Mouse (Mus musculus) ES-CJ7 (cell line): ENCODE results near the gene Spats2l.

ENCODE experiments used
- DNase-seq: peaks from one replicate; pipeline ENCODE4 v3.0.0; 2011; ENCODE audit warnings: low read depth, low spot score

Gene Spats2l

DNA sequence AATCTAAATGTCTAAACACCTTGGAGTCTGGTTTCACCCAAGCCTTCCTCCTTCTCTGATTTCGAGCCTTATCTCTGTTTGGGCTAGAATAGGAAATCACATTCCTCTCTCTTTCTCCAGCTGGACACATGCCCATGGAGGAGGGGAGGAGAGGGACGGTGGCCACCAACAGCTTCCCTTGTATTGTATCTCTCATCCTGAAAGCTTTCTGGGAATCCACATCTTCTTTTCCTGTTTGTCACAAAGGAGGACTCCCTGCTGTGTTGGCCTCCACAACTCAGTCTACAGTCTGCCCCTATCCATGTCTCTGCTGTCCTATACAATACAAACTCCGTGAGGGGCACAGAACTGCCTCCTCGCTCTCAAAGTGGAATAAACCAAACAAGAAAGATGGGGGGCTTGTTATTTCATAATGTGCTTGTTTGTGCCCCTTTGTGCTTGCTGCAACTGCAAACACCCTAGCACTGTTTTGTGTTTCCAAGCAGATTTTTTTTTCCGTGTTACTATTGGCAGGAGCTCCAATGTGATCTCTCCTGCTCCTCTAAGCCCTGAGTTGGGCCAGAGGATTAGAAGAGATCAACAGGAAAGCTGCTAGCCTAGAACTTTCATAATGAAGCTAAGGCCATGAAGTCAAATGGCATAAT lies 116.4 kb downstream of the Spats2l start:
- peak; percentile 36 for DNase-seq

DNA sequence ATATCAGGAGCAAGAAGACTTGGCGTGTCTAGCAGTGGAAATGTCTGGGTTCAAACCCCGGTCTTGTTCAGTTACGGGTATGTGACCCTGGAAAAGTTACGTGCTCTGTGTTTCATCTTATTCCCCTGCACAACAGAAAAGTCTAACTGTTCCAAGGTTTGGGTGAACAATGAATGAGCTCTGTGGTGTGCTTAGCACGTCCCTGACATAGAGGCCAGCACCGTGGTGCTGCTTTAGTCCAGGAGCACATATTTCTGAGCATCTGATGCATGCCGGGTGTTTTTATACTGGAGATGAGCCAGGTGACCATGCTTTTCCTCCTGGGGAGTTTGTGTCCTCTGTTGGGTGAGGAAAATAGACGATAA lies 116.9 kb downstream of the Spats2l start:
- DNase-seq, result no peak

DNA sequence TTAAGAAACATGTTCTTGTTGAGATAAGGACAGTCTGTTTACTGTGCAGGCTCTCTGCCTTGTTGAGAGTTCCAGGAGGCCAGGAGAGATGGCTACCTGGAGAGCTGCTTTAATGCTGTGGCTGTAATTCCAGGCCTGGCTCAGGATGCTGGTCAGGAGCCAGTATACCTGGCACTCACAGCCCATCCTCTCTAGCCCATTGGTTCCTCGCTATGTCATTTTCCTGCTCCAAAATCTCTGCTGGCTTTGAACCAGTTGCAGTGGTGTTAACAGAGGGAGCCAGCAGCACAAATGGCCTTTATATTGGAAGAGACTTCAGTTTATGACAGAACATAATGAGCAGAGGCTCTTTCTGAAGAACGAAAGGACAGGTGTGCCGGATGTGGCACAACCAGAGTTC lies 127.5 kb downstream of the Spats2l start:
- DNase-seq, result no peak

DNA sequence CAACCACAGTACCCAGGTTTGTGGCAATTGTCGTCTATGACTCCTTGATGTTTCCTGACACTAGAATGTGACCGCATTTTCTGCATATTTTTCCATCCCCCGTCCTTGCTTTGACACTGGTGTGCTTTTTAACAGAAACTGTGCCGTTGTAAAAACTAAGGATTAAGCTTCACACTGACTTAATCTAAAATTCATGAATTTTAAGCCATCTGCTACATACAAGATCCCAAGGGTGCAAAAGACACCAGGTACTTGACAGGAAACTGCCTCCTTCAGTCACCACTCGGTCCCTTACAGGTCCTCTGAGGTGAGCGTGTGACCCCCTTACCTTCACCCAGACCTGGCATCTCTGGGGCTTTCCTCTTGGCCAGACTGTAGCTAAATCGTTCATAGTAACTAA lies 129.8 kb downstream of the Spats2l start:
- DNase-seq, result no peak

DNA sequence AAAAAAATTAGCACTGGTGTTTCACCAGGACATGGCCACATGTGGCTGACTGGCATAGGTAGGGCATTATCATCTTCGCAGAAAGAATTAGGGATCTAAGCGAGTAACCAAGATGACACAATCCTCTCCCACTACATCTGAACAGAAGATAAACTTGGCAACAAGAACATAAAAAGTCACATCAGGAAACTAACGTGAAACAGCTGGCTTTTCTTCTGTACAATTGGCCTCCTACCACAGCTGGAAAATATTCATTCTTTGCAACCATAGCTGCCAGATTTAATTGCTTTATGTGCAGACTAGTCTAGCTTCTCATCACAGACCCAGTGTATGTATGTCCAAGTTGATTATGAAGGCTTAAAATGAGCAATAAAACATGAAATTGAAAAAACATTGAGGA lies 131.9 kb downstream of the Spats2l start:
- no peak for DNase-seq

DNA sequence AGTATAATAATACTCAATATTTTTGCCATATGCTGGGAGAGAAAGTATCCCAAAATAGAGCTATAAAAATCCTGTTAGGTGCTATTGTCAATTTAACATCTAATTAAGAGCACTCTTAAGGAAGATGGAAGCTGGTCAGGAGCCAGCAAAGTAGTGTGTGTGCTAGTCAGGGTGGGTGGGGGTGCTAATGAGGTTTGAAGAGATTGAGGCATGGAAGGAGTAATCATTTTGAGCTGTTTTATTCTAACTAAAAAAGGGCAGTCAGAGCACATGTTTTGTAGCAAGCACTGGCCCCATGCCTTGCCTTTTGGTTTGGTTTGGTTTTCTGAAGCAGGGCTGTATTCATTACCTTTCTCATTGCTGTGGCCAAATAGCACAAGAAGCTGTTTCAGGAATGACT lies 132.3 kb downstream of the Spats2l start:
- no peak for DNase-seq

DNA sequence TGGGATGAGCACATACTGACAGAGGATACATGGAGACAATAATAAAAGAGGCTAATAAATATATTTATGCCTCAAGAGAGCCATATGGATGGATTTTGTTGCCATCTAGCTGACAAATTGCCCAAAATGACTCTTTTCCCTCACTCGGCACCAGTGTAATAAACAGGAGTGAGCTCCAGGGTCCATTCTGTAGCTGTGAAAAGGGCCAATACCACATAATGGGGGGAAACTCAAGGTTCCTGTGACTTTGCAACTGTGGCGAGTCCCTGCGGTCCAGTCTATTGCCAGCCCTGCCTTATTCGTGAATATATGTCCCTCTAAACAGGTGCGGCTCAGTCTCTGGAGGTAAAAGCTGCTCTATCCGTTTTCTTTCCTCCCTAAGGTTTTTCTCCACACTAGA lies 137.6 kb downstream of the Spats2l start:
- no peak for DNase-seq

DNA sequence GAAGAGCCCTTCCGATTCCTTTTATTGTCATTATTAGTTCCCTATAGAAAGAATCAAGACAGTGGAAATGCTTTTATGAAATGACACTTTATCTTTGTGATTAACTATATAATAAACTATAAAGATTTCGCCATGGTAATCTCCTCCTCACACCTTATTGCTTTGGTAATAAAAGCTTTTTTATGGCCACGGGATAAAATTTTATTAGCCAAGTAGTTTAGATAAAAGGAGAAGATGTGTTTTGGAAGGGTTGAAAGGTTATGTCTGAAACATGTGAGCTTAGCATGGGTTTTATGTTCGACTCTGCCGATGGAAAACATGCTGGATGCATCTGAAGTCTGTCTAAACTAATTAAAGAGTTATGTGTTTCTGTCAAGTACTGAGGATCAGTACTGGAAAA lies 143.4 kb downstream of the Spats2l start:
- no peak for DNase-seq

DNA sequence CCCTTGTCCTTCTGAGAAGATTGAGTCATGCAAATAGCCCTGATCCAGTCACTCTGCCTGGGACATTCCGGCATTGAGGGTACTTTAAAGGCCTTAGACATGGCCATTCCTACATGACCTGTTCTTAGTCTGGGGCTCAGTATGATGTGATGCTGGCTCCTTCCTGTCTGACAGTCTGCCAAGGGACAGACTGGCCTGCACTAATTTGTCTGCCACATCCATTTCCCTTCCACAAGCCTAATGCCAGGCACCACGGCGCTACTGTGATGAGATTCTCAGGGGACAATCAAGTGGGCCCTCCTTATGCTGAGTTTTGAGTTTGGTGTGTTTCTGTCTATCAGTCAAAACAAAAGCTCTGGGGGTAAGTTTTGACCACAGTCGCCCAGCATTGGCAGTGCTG lies 144.6 kb downstream of the Spats2l start:
- DNase-seq, result no peak

DNA sequence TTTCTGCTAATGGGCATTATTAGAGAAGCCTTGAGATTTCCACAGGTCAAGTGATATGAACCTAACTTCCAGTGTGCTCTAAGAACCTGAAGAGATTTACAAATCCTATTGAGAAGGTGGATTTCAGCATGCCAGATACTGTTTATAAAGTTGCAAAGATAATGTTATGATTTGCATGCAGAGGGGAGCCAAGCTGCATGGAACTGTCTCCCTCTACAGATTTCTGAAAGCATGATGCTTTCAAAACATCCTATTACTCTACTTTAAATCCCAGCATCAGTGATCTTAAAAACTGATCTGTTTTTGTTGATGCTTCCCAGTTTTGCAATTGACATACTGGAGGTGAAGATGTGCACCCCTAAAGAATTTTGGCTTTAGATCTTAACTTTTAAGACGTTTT lies 160.3 kb downstream of the Spats2l start:
- DNase-seq, result no peak

DNA sequence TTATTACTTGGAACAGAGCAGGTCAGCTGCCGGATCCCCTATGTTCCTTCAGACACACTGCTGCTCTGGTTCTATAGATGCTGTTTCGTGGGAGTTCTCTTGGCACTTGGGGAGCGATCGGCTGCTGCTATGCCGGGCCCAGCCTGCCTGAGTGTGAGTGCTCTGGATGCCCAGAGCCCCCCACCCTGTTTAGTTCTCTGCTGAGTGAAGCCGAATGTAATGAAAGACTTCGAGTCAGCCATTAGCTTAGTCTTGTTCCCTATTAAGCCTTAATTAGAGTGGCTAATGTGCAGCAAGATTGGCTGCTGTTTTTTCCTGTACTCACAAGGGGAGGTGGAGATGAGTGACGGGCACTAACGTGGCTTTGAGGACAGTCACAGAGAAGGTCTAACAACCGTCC lies 166.7 kb downstream of the Spats2l start:
- no peak for DNase-seq

DNA sequence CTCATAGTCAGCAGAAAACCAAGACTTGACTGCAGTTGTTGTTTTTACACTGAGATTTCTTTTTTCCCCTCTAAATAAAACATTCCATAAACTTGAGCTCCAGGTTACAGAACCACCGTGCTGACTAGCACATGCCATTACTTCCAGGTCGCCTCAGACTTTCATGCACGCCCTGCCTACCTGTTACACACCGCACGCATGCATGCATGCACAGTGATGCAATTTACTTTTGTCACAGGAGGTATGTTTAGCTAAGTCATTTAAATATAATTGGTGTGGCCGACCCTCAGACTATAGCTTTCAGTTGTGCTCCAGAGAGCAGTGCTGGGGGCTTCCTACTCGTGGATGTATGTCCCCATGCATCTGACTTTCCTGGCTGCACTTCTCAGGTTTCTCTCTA lies 167.1 kb downstream of the Spats2l start:
- no peak for DNase-seq

DNA sequence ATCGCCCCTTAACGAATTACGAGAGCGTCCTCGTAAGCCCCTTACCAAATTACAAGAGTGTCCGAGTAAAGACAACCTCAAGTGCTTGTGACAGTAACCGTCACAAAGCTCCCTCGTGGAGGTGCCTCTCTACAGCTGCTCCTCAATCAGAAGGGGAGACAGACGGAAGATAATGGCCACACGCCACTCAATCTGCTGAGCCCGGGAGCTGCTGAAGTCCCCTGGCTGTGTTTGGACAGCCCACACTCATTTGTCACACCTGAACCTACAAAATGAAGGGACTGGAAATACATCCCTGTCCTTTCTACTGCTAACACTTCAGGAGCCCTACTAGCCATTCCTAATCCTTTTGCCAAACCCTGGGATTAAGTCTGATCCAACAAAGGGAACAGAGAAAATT lies 167.8 kb downstream of the Spats2l start:
- no peak for DNase-seq

DNA sequence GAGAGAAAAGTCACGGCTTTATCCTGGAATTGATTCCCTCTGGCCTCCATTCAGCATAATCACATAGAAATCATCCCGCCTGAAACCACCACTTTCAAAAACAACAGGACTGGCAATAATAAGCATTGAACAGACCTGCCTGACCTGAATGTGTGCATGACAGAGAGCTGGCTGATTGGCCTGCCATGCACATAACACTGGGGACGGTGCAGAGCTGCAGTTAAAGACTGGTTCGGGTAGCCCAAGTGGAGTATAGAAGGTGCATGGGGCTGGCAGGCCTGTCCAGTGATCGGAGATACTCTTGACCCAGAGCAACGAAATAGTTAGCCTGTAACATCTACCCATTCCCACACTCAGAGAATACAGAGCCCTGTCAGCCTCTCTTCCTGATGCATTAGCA lies 168.3 kb downstream of the Spats2l start:
- DNase-seq, result no peak

DNA sequence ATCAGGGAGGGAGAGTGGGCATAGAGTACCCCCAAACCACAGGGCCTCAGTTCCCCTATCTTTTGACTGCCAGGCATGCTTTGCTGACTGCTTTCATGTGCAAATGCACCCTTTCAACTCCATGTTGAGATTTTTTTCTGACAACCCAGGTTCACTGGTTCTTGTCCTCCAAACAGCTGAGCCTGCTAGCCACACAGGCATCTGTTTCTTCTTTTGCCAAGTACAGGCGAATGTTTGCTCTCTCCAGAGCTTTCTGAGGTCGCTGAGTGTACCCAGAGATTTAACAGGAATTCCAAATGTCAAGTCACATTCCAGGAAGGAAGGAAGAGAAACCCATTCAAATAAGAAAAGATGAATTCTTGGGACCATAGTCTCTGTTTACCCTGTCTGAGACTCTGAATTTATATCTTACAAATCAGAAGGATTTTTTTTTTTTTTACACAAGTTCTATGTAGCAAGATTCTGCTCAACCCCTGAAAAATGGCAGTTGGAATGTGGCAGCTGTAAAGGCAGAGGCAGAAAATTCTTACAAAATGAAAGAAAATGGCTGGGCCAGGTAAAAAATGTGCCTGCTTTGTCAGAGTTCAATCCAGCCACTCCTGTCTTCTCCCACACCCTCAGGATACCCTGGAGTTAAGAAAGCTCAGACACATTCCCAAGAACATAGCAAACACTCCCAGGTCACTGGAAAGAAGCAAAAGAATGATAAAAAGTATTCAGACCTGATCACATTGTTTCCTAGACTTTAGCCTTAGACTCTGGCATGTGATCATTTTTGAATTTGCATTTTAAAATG lies 173.8 kb downstream of the Spats2l start:
- DNase-seq, result no peak

DNA sequence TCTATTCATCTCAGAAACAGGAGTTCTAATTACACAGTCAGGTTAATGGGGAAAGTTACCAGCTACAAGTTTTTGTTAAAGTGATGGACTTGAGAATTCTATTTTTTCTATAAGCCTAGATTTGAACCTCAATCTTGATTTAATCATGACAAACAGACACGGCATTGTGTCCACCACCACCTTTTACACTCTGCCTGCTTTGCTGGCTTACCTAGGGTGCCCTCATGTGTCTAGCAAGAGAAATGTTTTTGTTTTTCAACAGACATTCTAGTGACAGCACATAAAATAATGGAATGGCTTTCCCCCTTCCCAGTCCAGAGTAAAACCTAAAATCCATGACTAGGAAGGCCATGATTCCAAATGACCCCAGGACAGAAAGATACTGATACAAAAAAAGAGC lies 175.2 kb downstream of the Spats2l start:
- peak; percentile 38 for DNase-seq

DNA sequence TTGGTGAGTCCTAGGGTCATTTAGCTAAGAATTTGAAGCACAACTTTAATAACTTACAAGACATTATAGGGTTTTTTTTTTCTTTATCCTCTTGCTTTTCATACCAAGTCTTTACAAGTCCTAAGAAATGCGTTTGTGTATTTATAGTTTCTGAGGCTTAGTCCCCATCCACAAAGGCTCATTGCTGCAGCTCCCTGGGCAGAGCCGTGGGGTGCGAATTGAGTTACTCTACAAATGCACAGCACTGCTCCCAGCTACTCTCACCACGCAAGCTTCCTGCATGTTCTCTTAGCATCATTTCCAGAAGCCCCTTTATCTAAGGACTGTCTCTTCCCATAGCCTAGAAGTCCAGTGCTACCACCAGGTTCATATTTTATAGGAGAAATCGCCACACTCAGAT lies 175.8 kb downstream of the Spats2l start:
- DNase-seq, result no peak

DNA sequence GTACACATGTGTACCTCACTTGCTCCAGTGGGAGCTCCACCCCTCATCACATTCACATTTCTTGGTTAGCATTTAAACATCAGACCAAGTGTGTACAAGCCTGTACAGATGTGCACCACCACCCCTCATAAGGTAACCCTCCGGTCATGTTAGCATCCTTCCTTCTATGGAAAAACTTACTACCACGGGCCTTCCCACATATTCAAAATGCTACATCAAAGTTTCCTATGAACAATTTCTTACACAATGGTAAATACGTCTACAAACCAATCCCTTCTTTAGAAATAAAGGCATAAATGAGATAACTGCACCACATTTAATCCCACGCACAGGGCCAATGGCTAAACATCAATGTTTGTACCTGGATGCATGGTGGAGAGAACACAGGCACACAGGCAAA lies 178.5 kb downstream of the Spats2l start:
- DNase-seq, result no peak

DNA sequence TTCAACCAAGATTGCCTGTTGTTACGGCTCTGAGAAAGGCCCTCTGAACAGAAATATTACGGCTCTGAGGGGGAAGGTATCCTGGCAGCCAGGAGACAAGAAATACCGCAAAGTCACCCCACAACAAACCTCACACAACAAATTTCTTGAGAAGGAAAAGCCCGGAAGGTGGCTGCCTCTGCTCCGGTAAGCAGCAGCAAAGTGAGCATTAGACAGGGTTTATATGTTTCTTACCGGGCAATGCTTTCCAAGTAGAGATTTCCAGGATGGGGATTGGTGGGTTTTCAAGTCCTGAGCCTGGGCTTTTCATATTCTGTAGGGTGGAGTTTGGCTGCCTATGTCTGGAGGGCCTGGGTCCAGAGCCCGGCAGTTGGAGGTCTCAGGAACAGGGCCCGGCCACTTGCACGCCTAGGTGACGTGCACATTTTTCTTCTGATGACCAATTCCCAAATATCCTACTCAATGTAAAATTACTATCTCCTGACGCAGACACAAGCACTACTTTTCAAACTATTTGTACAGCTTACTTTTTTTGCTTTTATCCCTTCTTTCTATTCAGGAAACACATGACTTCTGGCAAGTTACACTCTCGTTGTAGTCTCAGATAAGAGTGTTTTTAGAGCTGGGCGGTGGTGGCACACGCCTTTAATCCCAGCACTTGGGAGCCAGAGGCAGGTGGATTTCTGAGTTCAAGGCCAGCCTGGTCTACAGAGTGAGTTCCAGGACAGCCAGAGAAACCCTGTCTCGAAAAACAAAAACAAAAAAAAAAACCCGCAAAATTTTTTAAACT lies 179.8 kb downstream of the Spats2l start:
- DNase-seq, result no peak

DNA sequence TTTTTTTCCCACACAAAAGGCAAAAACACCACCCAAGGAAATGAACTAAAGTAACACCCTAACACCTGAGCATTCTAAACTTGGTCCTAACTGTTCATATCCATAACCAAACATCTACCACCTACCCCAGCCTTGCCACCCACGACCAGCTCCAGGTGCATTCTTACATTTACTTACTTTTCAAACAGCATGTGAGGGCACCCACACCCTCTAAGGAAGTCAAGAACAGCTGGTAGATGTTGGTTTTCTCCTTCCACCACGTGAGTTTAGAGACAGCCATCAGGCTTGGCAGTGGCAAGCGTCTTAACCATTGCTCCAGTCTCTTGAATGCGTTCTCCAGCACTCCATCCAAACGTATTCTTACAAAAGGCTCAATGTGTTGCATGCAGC lies 180.4 kb downstream of the Spats2l start:
- no peak for DNase-seq

DNA sequence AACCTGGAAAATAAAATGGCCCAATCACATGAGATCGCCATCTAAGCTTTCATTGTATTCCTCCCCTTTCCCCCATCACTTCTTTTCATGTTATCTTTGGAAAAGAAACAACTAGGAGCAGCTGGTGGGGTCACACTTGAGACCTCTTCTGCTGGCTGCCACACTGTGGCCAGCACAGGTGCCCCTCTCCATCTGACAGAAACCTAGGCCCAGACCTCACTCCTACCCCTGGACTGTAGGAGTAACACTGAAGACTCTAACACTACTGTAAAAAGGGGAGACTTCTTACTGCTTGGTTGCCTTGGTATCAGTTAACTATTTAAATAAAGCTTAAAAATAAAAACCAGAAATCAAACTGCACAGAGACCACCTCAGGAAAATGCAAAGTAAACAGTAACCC lies 181.8 kb downstream of the Spats2l start:
- no peak for DNase-seq

DNA sequence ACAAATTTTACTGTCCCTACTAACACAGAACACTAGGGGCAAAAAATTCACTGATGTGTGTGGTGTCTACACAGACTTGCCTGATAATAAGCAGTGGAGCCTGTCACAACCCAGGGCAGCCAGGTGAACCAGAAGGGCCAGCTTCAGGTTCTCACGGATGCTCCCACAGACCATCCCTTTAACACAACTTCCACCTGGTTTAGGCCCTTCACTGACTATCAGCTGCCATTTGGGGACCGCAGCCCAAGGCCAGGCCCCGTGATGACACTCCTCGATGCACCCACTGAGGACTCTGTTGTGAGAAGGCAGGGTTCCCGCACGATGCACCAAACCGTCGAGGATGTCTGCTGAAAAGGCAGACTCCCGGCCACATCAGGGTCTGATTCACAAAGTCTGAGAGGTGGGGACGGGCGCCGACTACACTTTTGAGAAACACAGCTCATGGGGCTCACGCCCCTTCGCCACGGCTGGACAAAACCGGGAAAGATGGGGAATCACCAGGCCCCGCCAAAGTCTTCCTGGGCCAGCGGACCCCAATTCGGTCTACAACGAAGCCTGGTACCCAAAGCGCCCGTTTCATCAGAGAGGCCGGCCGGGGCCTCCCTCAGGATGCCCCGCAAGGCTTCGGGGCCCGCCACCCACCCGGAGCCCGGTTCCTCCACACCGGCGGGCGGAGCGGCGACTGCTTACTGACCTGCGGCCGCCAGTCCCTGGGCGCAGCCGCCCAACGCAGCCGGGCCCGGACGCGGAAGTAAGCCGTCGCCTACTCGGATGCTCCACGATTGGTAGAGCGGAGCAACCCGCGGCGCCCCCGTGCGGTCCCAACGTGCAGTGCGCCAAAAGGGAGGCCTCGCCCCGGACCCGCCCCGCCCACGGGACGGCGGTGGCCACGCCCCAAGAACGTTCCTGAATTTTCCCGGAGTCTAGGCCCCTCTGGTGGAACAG lies 195.6 kb downstream of the Spats2l start:
- DNase-seq, result peak; percentile 92
